Mouse (Mus musculus): ENCODE data around the gene Neurl3. TPM values are rescaled to one million over a fixed set of nuclear protein-coding genes. Genes with fewer than 3 reads are reported as not detected.

The Neurl3 gene
- total RNA-seq, 2 experiments from 2014 or later: 0.44 to 0.92 TPM

- Histone ChIP-seq H3K27ac (no peak overlapping the region), H3K4me3 (no peak overlapping the region)
- TF ChIP-seq CTCF (conservative IDR thresholded peaks at IDR 0.05): no peak
- no peak for DNase-seq (ENCODE audit: low spot score in 2 of 2)
Measured at GRCm38 (mm10) chr1:36306120-36306519, 31.6 kb upstream of the Neurl3 start.

GRCm38 (mm10) chr1:36304764-36305163 is 30.3 kb upstream of the Neurl3 start:
- Histone ChIP-seq H3K4me3 (no peak overlapping the region), H3K27ac (peak overlapping the region; percentile 68)
- no peak for DNase-seq (ENCODE audit: low spot score in 2 of 2)
- TF ChIP-seq CTCF (conservative IDR thresholded peaks at IDR 0.05): no peak

- Histone ChIP-seq H3K27ac (peak overlapping the region; percentile 79), H3K4me3 (peak overlapping the region; percentile 56)
- no peak; the same call in 1 of the 2 replicates for TF ChIP-seq CTCF (conservative IDR thresholded peaks at IDR 0.05)
- peak; percentile 75 to 84 for DNase-seq (ENCODE audit: low spot score in 2 of 2)
Measured at GRCm38 (mm10) chr1:36303381-36304320, 29.2 kb upstream of the Neurl3 start.

GRCm38 (mm10) chr1:36302957-36303356 is 28.5 kb upstream of the Neurl3 start:
- peak overlapping the region; percentile 56 for H3K4me3 ChIP-seq
- H3K27ac ChIP-seq: peak overlapping the region; percentile 79
- DNase-seq (ENCODE audit: low spot score in 2 of 2): no peak
- TF ChIP-seq CTCF (conservative IDR thresholded peaks at IDR 0.05): no peak

DNA sequence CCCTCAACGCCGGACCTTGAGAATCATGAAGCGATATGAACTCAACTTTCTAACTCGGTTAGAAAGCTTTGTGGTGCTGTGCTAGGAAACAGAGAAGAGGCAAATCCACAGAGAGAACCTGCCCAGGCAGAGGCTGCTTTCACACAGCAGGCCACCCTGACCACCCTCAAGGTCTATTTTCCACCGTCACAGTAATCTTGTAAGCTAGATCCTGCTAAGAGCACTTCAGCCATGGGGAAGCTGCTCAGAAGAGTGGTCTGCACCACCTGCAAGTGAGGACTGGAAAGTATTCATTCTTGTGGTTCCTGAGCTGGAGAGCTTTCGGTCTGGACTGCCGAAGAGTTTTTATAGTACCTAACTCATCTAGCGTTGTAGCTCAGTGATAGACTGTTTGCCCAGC is 27.8 kb upstream of the Neurl3 start:
- Histone ChIP-seq H3K27ac (no peak overlapping the region), H3K4me3 (no peak overlapping the region)
- no peak for DNase-seq (ENCODE audit: low spot score in 2 of 2)
- TF ChIP-seq CTCF (conservative IDR thresholded peaks at IDR 0.05): no peak

GRCm38 (mm10) chr1:36300486-36300885 is 26.0 kb upstream of the Neurl3 start:
- Histone ChIP-seq H3K4me3 (no peak overlapping the region), H3K27ac (no peak overlapping the region)
- no peak for TF ChIP-seq CTCF (conservative IDR thresholded peaks at IDR 0.05)
- no peak for DNase-seq (ENCODE audit: low spot score in 2 of 2)

DNA sequence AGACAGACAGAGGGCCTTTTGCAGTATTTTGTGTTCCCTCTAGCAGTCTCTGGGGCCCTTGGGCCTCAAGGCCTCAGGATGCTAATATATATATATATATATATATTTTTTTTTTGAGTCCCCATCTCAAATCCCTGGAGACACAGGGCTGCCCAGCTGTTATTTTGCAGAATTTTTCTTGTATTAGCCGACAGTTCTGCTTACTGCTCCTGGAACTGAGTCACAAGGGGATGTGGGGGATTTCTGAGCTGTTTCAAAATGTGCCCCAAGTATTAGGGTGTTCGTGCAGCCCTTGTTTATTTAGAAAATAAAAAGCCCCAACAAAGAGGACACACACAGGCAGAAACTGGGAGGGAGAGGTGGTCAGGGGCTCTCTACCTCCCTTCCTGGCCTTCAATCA is 25.2 kb upstream of the Neurl3 start:
- H3K4me3 ChIP-seq: no peak overlapping the region
- H3K27ac ChIP-seq: no peak overlapping the region
- no peak for TF ChIP-seq CTCF (conservative IDR thresholded peaks at IDR 0.05)
- no peak for DNase-seq (ENCODE audit: low spot score in 2 of 2)

- H3K4me3 ChIP-seq: no peak overlapping the region
- no peak for TF ChIP-seq CTCF (conservative IDR thresholded peaks at IDR 0.05)
- no peak for DNase-seq (ENCODE audit: low spot score in 2 of 2)
- no peak overlapping the region for H3K27ac ChIP-seq
Measured at GRCm38 (mm10) chr1:36299126-36299525, 24.6 kb upstream of the Neurl3 start.

- no peak for TF ChIP-seq CTCF (conservative IDR thresholded peaks at IDR 0.05)
- H3K27ac ChIP-seq: no peak overlapping the region
- no peak for DNase-seq (ENCODE audit: low spot score in 2 of 2)
- H3K4me3 ChIP-seq: no peak overlapping the region
Measured at GRCm38 (mm10) chr1:36298107-36298506, 23.6 kb upstream of the Neurl3 start.

DNA sequence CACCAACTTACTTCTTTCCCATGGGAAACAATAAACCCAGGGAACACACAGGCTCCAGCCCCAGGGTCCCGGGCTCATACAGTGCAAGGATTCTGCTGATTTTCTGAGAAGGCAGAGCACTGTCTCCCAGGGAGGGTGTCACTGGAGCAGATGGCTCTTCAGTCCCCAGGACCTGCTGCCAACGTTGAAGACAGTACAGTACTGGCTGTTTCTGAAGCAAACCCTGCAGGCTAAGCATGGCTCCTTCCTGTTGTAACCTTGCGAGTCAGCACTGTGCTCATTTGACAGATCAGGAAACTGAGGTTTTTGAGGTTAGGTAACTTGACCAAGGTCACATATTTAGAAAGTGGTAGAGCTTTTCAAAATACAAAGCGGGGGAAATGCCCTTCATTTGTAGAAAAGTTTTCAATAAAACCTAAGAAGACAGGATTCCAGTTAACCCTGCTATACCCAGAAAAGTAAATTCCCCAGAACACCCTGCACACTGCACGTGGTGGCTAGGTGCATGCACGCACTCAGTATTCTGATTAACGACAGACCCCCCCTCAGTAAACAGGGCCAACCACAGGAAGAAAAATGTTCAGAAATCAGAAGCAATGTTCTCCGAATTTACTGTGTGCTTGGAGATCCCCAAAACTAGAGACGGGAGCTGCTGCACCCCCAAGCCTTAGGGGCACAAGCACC is 22.1 kb upstream of the Neurl3 start:
- H3K4me3 ChIP-seq: no peak overlapping the region
- no peak for DNase-seq (ENCODE audit: low spot score in 2 of 2)
- no peak overlapping the region for H3K27ac ChIP-seq
- no peak for TF ChIP-seq CTCF (conservative IDR thresholded peaks at IDR 0.05)

DNA sequence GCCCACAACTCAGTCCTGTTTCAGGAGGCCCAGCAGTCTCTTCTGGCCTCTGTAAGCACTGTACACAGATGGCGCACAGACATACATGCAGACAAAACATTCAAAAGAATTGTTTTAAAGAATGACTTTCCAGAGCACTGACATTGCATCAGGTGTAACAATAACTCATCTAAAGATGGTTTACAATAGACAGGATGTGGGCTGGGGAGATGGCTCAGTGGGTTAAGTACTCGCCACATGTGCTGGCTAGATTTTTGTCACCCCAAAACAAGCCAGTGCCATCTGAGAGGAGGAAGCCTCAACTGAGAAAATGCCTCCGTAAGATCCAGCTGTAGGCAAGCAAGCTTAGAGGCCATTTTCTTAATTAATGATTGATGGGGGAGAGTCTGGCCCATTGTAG is 19.9 kb upstream of the Neurl3 start:
- DNase-seq (ENCODE audit: low spot score in 2 of 2): no peak
- Histone ChIP-seq H3K27ac (no peak overlapping the region), H3K4me3 (no peak overlapping the region)
- TF ChIP-seq CTCF (conservative IDR thresholded peaks at IDR 0.05): no peak

GRCm38 (mm10) chr1:36293470-36293869 is 19.0 kb upstream of the Neurl3 start:
- H3K4me3 ChIP-seq: no peak overlapping the region
- H3K27ac ChIP-seq: no peak overlapping the region
- TF ChIP-seq CTCF (conservative IDR thresholded peaks at IDR 0.05): no peak
- DNase-seq (ENCODE audit: low spot score in 2 of 2): no peak

GRCm38 (mm10) chr1:36281849-36282248 is 7.4 kb upstream of the Neurl3 start:
- TF ChIP-seq CTCF (conservative IDR thresholded peaks at IDR 0.05): no peak
- no peak overlapping the region for H3K27ac ChIP-seq
- no peak for DNase-seq (ENCODE audit: low spot score in 2 of 2)
- no peak overlapping the region for H3K4me3 ChIP-seq

Data from layer of hippocampus, adult 2 months (tissue).